Comparison of ENCODE assay signal across 24 mouse cellular contexts in the genomic region with DNA sequence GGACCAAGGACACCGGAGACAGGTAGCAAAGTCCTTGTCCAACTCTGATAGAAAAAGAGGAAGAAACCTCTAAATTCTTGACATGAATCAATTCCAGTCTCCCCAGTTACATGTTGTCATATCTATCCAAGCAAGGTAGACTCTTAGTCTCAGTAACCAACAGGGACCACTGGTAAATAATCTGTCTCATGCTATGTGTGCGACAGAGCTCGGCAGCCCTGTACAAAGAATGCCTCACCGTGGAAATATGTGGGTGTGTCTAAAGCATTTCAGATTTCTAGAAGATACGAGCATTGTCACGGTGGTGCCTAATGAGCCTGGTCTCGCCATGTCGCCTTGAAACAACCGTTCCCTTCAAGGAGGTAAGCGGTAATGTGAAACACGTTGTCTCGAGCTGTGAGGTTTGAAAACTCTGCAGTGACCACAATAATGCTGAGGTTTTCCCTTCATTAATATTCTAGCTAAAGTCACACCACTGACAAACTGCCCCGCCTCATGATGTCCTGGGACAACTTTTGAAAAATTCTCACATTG.
DNase-seq lines count a peak whose midpoint lies in the region; ATAC-seq and TF ChIP-seq lines count a peak whose summit lies in the region.
"Had no signal": no experiment of that assay in that cellular context is flagged by ENCODE, and none has a peak within 500 bp of the region (broad histone marks: within the 10 kb centered on the region; RNA-seq: fewer than 3 reads in every experiment).

No protein-coding gene starts in this region.

- H3K4me3 ChIP-seq in kidney, postnatal 0 days (replicated peaks; ENCODE audit: low read depth, low read length) = no peak overlapping the region
- H3K4me3 ChIP-seq in kidney, adult 2 months (ENCODE audit: insufficient read depth, low read depth, low read length) = no peak overlapping the region
- H3K4me3 ChIP-seq: embryonic facial prominence, embryonic 12.5 days; embryonic facial prominence, embryonic 15.5 days; erythroblast, embryonic 14.5 days; forebrain, embryonic 10.5 days; forebrain, embryonic 12.5 days had no signal

- H3K36me3 ChIP-seq in kidney, postnatal 0 days (ENCODE audit: insufficient read depth, low read length) = no peaks in the 10 kb centered on the region
- H3K36me3 ChIP-seq in kidney, adult 2 months (ENCODE audit: control insufficient read depth, insufficient read depth, low read length) = no peaks in the 10 kb centered on the region
- H3K36me3 ChIP-seq: embryonic facial prominence, embryonic 12.5 days; embryonic facial prominence, embryonic 15.5 days; forebrain, embryonic 10.5 days; forebrain, embryonic 12.5 days had no signal

- no peak overlapping the region for H3K27ac ChIP-seq in kidney, postnatal 0 days
- no peak overlapping the region for H3K27ac ChIP-seq in kidney, adult 2 months (ENCODE audit: insufficient read depth, low read depth, low read length)
- H3K27ac ChIP-seq: embryonic facial prominence, embryonic 12.5 days; forebrain, embryonic 10.5 days; forebrain, embryonic 12.5 days had no signal

- peak; percentile 79 for DNase-seq in heart, adult 11 months
- no peak for DNase-seq in heart, postnatal 10 days
- DNase-seq in kidney, postnatal 0 days (ENCODE audit: low spot score) = no peak
- no peak for DNase-seq in kidney, adult 2 months
- peak; percentile 35 for DNase-seq in Muller cell, postnatal 12 days (ENCODE audit: inconsistent ontology term)
- DNase-seq in adrenal gland, postnatal 10 days = no peak
- no peak for DNase-seq in right cerebral cortex, postnatal 4 days
- DNase-seq: adrenal gland, adult 8-10 months; adrenal gland, postnatal 25 days; cerebellum, adult 11 months; cerebellum, adult 18-20 months; cerebellum, adult 8-10 months; cerebellum, adult 9-11 months; cerebellum, postnatal 14 days; cerebellum, postnatal 36 days; embryo, embryonic 11 days had no signal

- peak; percentile 66; the same call in 1 of the 2 replicates for ATAC-seq in kidney, postnatal 0 days (replicated peaks; ENCODE audit: low FRiP score, low read depth)
- ATAC-seq: activated CD4-positive, CD25-positive, alpha-beta regulatory T cell, adult 4 months; forebrain, embryonic 14.5 days; forebrain, embryonic 16.5 days had no signal

- H3K9me3 ChIP-seq in kidney, postnatal 0 days (replicated peaks; ENCODE audit: low read length) = no peaks in the 10 kb centered on the region
- H3K9me3 ChIP-seq: embryonic facial prominence, embryonic 12.5 days; embryonic facial prominence, embryonic 15.5 days; forebrain, embryonic 10.5 days; forebrain, embryonic 12.5 days had no signal

- TF ChIP-seq POLR2A in kidney, adult 2 months (IDR thresholded peaks at IDR 0.05; ENCODE audit: low read depth, low read length) = no peak

- no peak overlapping the region for H3K4me2 ChIP-seq in kidney, postnatal 0 days (ENCODE audit: low read length)
- H3K4me2 ChIP-seq: embryonic facial prominence, embryonic 12.5 days; embryonic facial prominence, embryonic 15.5 days; forebrain, embryonic 12.5 days had no signal

- WGBS in kidney, postnatal 0 days = 65% methylated on average over 13 of the region's 13 CpGs
- 61% methylated on average over 13 of the region's 13 CpGs for WGBS in kidney, adult 2 months

- H3K4me1 ChIP-seq in kidney, postnatal 0 days (replicated peaks; ENCODE audit: insufficient read depth, low read length) = no peaks in the 10 kb centered on the region
- no peaks in the 10 kb centered on the region for H3K4me1 ChIP-seq in kidney, adult 2 months (ENCODE audit: control insufficient read depth, insufficient read depth, low read length)
- H3K4me1 ChIP-seq: embryonic facial prominence, embryonic 12.5 days; forebrain, embryonic 10.5 days; forebrain, embryonic 12.5 days had no signal

- H3K27me3 ChIP-seq in kidney, postnatal 0 days (ENCODE audit: insufficient read depth, low read length) = no peaks in the 10 kb centered on the region
- H3K27me3 ChIP-seq in kidney, adult 2 months (replicated peaks; ENCODE audit: control insufficient read depth, insufficient read depth, low read length) = no peaks in the 10 kb centered on the region; the same call in 1 of the 2 replicates
- H3K27me3 ChIP-seq: embryonic facial prominence, embryonic 12.5 days; embryonic facial prominence, embryonic 15.5 days; forebrain, embryonic 12.5 days had no signal

- intact Hi-C loops in heart, postnatal 10 days (cut with DNase I) = no loop called here

- H3K9ac ChIP-seq in kidney, postnatal 0 days (ENCODE audit: low read depth, low read length) = no peak overlapping the region
- H3K9ac ChIP-seq: embryonic facial prominence, embryonic 12.5 days; embryonic facial prominence, embryonic 15.5 days; forebrain, embryonic 12.5 days had no signal

- TF ChIP-seq CTCF in kidney, postnatal 0 days (IDR thresholded peaks at IDR 0.05; ENCODE audit: low read depth) = no peak
- TF ChIP-seq CTCF in kidney, adult 2 months (conservative IDR thresholded peaks at IDR 0.05; ENCODE audit: insufficient read depth, insufficient read length, low read depth, low read length) = no peak

Comparison
In these comparisons a context has a peak if more than half of its experiments do, and no peak if none do; other contexts are left out.
1. DNase-seq: peak in heart, adult 11 months (single experiment) and Muller cell, postnatal 12 days (single experiment); none in heart, postnatal 10 days (0 of 2), kidney, postnatal 0 days (single experiment), kidney, adult 2 months (single experiment), adrenal gland, postnatal 10 days (single experiment) and right cerebral cortex, postnatal 4 days (single experiment).